8 mouse cellular contexts compared by ENCODE assay signal in genomic region chr6:113962811-113963210, GRCm38 (mm10).
DNase-seq lines count a peak whose midpoint lies in the region; ATAC-seq lines count a peak whose summit lies in the region.

No protein-coding gene starts in this region.

- no peak overlapping the region for H3K9ac ChIP-seq in hindbrain, embryonic 11.5 days (ENCODE audit: low read depth, low read length)
- H3K9ac ChIP-seq in hindbrain, embryonic 16.5 days (ENCODE audit: low read depth, low read length), result no peak overlapping the region

- H3K4me1 ChIP-seq in hindbrain, embryonic 11.5 days (replicated peaks; ENCODE audit: control insufficient read depth, insufficient read depth, low read length), result no peaks in the 10 kb centered on the region
- H3K4me1 ChIP-seq in hindbrain, embryonic 16.5 days (ENCODE audit: control insufficient read depth, insufficient read depth, low read depth, low read length), result 0 out of 2 replicates have a peak, but pooled peaks cover 4% of the 10 kb centered on the region

- H3K27ac ChIP-seq in hindbrain, embryonic 11.5 days (ENCODE audit: low read depth, low read length), result no peak overlapping the region
- H3K27ac ChIP-seq in hindbrain, embryonic 16.5 days (ENCODE audit: low read depth, low read length), result no peak overlapping the region

- H3K36me3 ChIP-seq in hindbrain, embryonic 11.5 days (ENCODE audit: control insufficient read depth, insufficient read depth, low read length), result no peaks in the 10 kb centered on the region
- no peaks in the 10 kb centered on the region for H3K36me3 ChIP-seq in hindbrain, embryonic 16.5 days (ENCODE audit: control insufficient read depth, insufficient read depth, low read length)

- 17% methylated on average over 3 of the region's 3 CpGs for WGBS in hindbrain, embryonic 11.5 days
- 14% methylated on average over 3 of the region's 3 CpGs for WGBS in hindbrain, embryonic 16.5 days

- peak; percentile 67 for DNase-seq in hindbrain, embryonic 11.5 days (ENCODE audit: low spot score)
- peak; percentile 34 for DNase-seq in 416B (ENCODE audit: low read depth)
- DNase-seq in adrenal gland, postnatal 10 days, result peak; percentile 69
- peak; percentile 44 to 46 for DNase-seq in kidney, postnatal 25 days
- DNase-seq in layer of hippocampus, adult 9-11 months, result no peak
- no peak for DNase-seq in cerebellum, adult 8-10 months

- no peak for ATAC-seq in hindbrain, embryonic 11.5 days (ENCODE audit: low FRiP score)
- ATAC-seq in hindbrain, embryonic 16.5 days, result no peak
- no peak for ATAC-seq in inflammation-experienced regulatory T-cells, adult 6 months

- no peaks in the 10 kb centered on the region for H3K9me3 ChIP-seq in hindbrain, embryonic 11.5 days (ENCODE audit: control insufficient read depth, low read length)
- no peaks in the 10 kb centered on the region for H3K9me3 ChIP-seq in hindbrain, embryonic 16.5 days (ENCODE audit: control insufficient read depth, low read length)

- no peak overlapping the region for H3K4me2 ChIP-seq in hindbrain, embryonic 11.5 days (replicated peaks; ENCODE audit: low read depth, low read length)
- no peak overlapping the region for H3K4me2 ChIP-seq in hindbrain, embryonic 16.5 days (ENCODE audit: low read length)

- no peak overlapping the region for H3K4me3 ChIP-seq in hindbrain, embryonic 11.5 days (ENCODE audit: low read depth, low read length)
- H3K4me3 ChIP-seq in hindbrain, embryonic 16.5 days (ENCODE audit: low read length), result no peak overlapping the region

- no peaks in the 10 kb centered on the region for H3K27me3 ChIP-seq in hindbrain, embryonic 11.5 days (ENCODE audit: control insufficient read depth, insufficient read depth, low read length)
- H3K27me3 ChIP-seq in hindbrain, embryonic 16.5 days (replicated peaks; ENCODE audit: control insufficient read depth, insufficient read depth, low read length), result no peaks in the 10 kb centered on the region

Comparison
In these comparisons a context has a peak if more than half of its experiments do, and no peak if none do; other contexts are left out.
1. DNase-seq: peak in hindbrain, embryonic 11.5 days (single experiment), 416B (single experiment), adrenal gland, postnatal 10 days (single experiment) and kidney, postnatal 25 days (2 of 2); none in layer of hippocampus, adult 9-11 months (single experiment) and cerebellum, adult 8-10 months (single experiment).